Mouse (Mus musculus) CH12F3 (cell line): ENCODE results near the gene Sdr39u1.

ENCODE experiments used
- in situ Hi-C: fragments of 300-500 bp; cut with MboI; formaldehyde crosslinking; loops from 2 replicates; pipeline ENCODE4 v1.14.3; 2020; ENCODE audit warnings: low sequenced_read_pairs

Sdr39u1 gene

GRCm38 (mm10) chr14:55855101-55855561, 45.0 kb downstream of the Sdr39u1 start:
- in situ Hi-C loops, result no loop called here

- in situ Hi-C loops, result no loop called here
Measured at GRCm38 (mm10) chr14:55854406-55855100, 45.5 kb downstream of the Sdr39u1 start.

- in situ Hi-C loops, result no loop called here
Measured at GRCm38 (mm10) chr14:55853621-55854285, 46.3 kb downstream of the Sdr39u1 start, which contains the start of gene Nynrin. TSS of gene Nynrin (plus strand) at chr14:55854010.

GRCm38 (mm10) chr14:55852646-55853551, 47.2 kb downstream of the Sdr39u1 start:
- in situ Hi-C loops, result no loop called here

- in situ Hi-C loops, result no loop called here
Measured at GRCm38 (mm10) chr14:55850885-55851284, 49.2 kb downstream of the Sdr39u1 start.
